Mouse (Mus musculus) kidney, postnatal 0 days (tissue): Measurements from ENCODE around the gene Elovl7. TPM values are rescaled to one million over a fixed set of nuclear protein-coding genes. Genes with fewer than 3 reads are reported as not detected.
A peak's percentile ranks its signal among the peaks of the same experiment; 100 is the strongest.

Source experiments
- ATAC-seq: fragments of 200-750 bp; cut with Nextera tagmentation; replicated peaks from 2 replicates; pipeline ENCODE4 v1.8.0; 2017; ENCODE audit warnings: low read depth, moderate number of reproducible peaks, moderate TSS enrichment, moderate library complexity; ENCODE audit not compliant: low FRiP score
- DNase-seq: peaks from one replicate; pipeline ENCODE4 v3.0.0-alpha.2; 2016; ENCODE audit warnings: low spot score
- H3K27ac ChIP-seq: fragments of 300-500 bp; sonication (generic); 2 replicates; pipeline ENCODE4 v1.5.1; 2014; ENCODE audit warnings: mild to moderate bottlenecking
- H3K27me3 ChIP-seq: fragments of 300-500 bp; sonication (generic); 2 replicates; pipeline ENCODE4 v1.6.1; 2014; ENCODE audit warnings: low read length, mixed read lengths; ENCODE audit not compliant: insufficient read depth
- H3K36me3 ChIP-seq: fragments of 300-500 bp; sonication (generic); 2 replicates; pipeline ENCODE4 v1.6.1; 2014; ENCODE audit warnings: low read length, mixed read lengths; ENCODE audit not compliant: insufficient read depth
- H3K4me1 ChIP-seq: fragments of 300-500 bp; sonication (generic); replicated peaks from 2 replicates; pipeline ENCODE4 v1.6.1; 2014; ENCODE audit warnings: antibody characterized with exemption, low read length, mixed read lengths; ENCODE audit not compliant: insufficient read depth
- H3K4me2 ChIP-seq: fragments of 300-500 bp; sonication (generic); 2 replicates; pipeline ENCODE4 v1.6.1; 2014; ENCODE audit warnings: mild to moderate bottlenecking, low read length, moderate library complexity, mixed read lengths
- H3K4me3 ChIP-seq: fragments of 300-500 bp; sonication (generic); replicated peaks from 2 replicates; pipeline ENCODE4 v1.5.1; 2014; ENCODE audit warnings: low read depth, low read length
- H3K9ac ChIP-seq: fragments of 300-500 bp; sonication (generic); 2 replicates; pipeline ENCODE4 v1.6.1; 2014; ENCODE audit warnings: low read depth, low read length
- H3K9me3 ChIP-seq: fragments of 300-500 bp; sonication (generic); replicated peaks from 2 replicates; pipeline ENCODE4 v1.6.1; 2016; ENCODE audit warnings: low read length, inconsistent platforms, mixed read lengths
- CTCF ChIP-seq: IDR thresholded peaks from 2 replicates; pipeline ENCODE4 v1.5.1; 2016; ENCODE audit warnings: antibody characterized with exemption, low read depth, mild to moderate bottlenecking, moderate library complexity
- WGBS: fragments of 180-500 bp; shearing (Covaris S2); extraction: QIAGEN DNeasy Blood & Tissue Kit; methylation state at CpG from one replicate; pipeline ENCODE4 v1.1.7; 2014; 5-methylcytosine and 5-hydroxymethylcytosine counted together
- polyA plus RNA-seq: library from polyadenylated mRNA; unstranded; fragments of >200 nt; fragmentation: Nextera tagmentation; extraction: Ambion mirVana; gene quantifications from 2 replicates; pipeline ENCODE4 v1.2.1, GENCODE M21; 2015

Gene Elovl7
- polyA plus RNA-seq, 1 experiment from 2014 or later = 34.5 TPM

GRCm38 (mm10) chr13:108303841-108304240 is 89.6 kb downstream of the Elovl7 start:
- Histone ChIP-seq H3K27me3 (no peaks in the 10 kb centered on the region), H3K9ac (no peak overlapping the region), H3K27ac (no peak overlapping the region), H3K9me3 (no peaks in the 10 kb centered on the region), H3K4me3 (no peak overlapping the region), H3K36me3 (no peaks in the 10 kb centered on the region), H3K4me2 (no peak overlapping the region), H3K4me1 (no peaks in the 10 kb centered on the region)
- no peak for ATAC-seq
- no peak for DNase-seq
- WGBS = 58% methylated on average over 1 of the region's 1 CpGs
- no peak for TF ChIP-seq CTCF

- Histone ChIP-seq H3K27ac (no peak overlapping the region), H3K4me1 (no peaks in the 10 kb centered on the region), H3K27me3 (no peaks in the 10 kb centered on the region), H3K36me3 (no peaks in the 10 kb centered on the region), H3K4me3 (no peak overlapping the region), H3K9ac (no peak overlapping the region), H3K4me2 (no peak overlapping the region), H3K9me3 (no peaks in the 10 kb centered on the region)
- ATAC-seq (no peak), DNase-seq (no peak)
- WGBS = 58% methylated on average over 2 of the region's 2 CpGs
- no peak for TF ChIP-seq CTCF
Observed at GRCm38 (mm10) chr13:108304680-108305079, 90.5 kb downstream of the Elovl7 start.

- ATAC-seq = peak; percentile 98
- no peak within 1 kb of the TSS for H3K27ac ChIP-seq
- TF ChIP-seq CTCF = peak; percentile 21; the same call in 1 of the 2 replicates
Observed at GRCm38 (mm10) chr13:108315702-108316486, 101.7 kb downstream of the Elovl7 start, which contains the start of gene Depdc1b. Gene Depdc1b, plus strand, starts transcription at chr13:108316332.

GRCm38 (mm10) chr13:108316487-108316903 is 102.3 kb downstream of the Elovl7 start:
- Histone ChIP-seq H3K4me2 (peak overlapping the region; percentile 89), H3K27me3 (no peaks in the 10 kb centered on the region), H3K4me3 (peak overlapping the region; percentile 49), H3K36me3 (no peaks in the 10 kb centered on the region), H3K4me1 (0 out of 2 replicates have a peak, but pooled peaks cover 9% of the 10 kb centered on the region), H3K9ac (peak overlapping the region; percentile 62), H3K9me3 (no peaks in the 10 kb centered on the region), H3K27ac (no peak overlapping the region)
- TF ChIP-seq CTCF = no peak
- under 1% methylated on average over 32 of the region's 32 CpGs for WGBS
- peak; percentile 16 for DNase-seq
- ATAC-seq = peak; percentile 9

More at GRCm38 (mm10) chr13:108315702-108316486, 101.7 kb downstream of the Elovl7 start, which contains the start of gene Depdc1b:
- H3K9ac ChIP-seq = peak within 1 kb of the TSS; percentile 62
- peak within 1 kb of the TSS; percentile 89 for H3K4me2 ChIP-seq
- DNase-seq = peak; percentile 97
- under 1% methylated on average over 48 of the region's 48 CpGs for WGBS
- no peaks in the 10 kb centered on the region for H3K27me3 ChIP-seq
- H3K4me3 ChIP-seq = peak within 1 kb of the TSS; percentile 49
- no peaks in the 10 kb centered on the region for H3K9me3 ChIP-seq
- no peaks in the 10 kb centered on the region for H3K36me3 ChIP-seq
- H3K4me1 ChIP-seq = 0 out of 2 replicates have a peak, but pooled peaks cover 9% of the 10 kb centered on the region

- 85% methylated on average over 2 of the region's 2 CpGs for WGBS
- Histone ChIP-seq H3K4me3 (no peak overlapping the region), H3K4me2 (peak overlapping the region; percentile 89), H3K36me3 (no peaks in the 10 kb centered on the region), H3K9ac (no peak overlapping the region), H3K4me1 (0 out of 2 replicates have a peak, but pooled peaks cover 9% of the 10 kb centered on the region), H3K9me3 (no peaks in the 10 kb centered on the region), H3K27me3 (no peaks in the 10 kb centered on the region), H3K27ac (no peak overlapping the region)
- DNase-seq (no peak), ATAC-seq (no peak)
- TF ChIP-seq CTCF = no peak
Observed at GRCm38 (mm10) chr13:108317414-108317813, 103.2 kb downstream of the Elovl7 start.

- ATAC-seq = no peak
- WGBS = 94% methylated on average over 8 of the region's 8 CpGs
- TF ChIP-seq CTCF = no peak
Observed at GRCm38 (mm10) chr13:108319028-108319427, 104.8 kb downstream of the Elovl7 start.

More at GRCm38 (mm10) chr13:108319028-108319427, 104.8 kb downstream of the Elovl7 start:
- Histone ChIP-seq H3K4me1 (0 out of 2 replicates have a peak, but pooled peaks cover 9% of the 10 kb centered on the region), H3K9me3 (no peaks in the 10 kb centered on the region), H3K4me2 (no peak overlapping the region), H3K4me3 (no peak overlapping the region), H3K27ac (no peak overlapping the region), H3K36me3 (no peaks in the 10 kb centered on the region), H3K27me3 (no peaks in the 10 kb centered on the region), H3K9ac (no peak overlapping the region)
- no peak for DNase-seq
